Mouse (Mus musculus): ENCODE data around the gene Gm10273. TPM values are rescaled to one million over a fixed set of nuclear protein-coding genes. Genes with fewer than 3 reads are reported as not detected.

Gene Gm10273
- polyA plus RNA-seq, 1 experiment from 2014 or later, result 13.3 TPM

DNA sequence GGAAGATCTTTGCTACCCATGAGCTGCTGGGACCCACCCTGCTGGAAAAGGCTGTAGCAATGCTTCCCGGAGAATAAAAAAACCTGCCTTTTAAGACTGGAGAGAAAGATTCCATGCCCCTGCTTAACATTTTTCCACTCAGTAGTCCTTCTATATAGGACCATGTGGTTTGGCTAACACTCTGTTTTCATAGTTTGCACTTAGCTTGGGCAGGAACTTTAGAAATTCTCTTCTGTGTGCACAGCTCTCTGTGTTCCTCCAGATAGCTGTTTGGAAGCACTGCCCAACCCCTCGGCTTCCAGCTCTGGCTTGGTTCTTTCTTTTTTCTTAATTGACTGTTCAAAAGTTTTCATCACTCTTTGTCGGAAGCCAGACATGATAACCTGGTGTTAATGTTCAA is 21.2 kb downstream of the Gm10273 start:
- H3K27me3 ChIP-seq (replicated peaks; ENCODE audit: control insufficient read depth, insufficient read depth, low read length), result no peaks in the 10 kb centered on the region
- 85% methylated on average over 3 of the region's 3 CpGs for WGBS
- no peak overlapping the region for H3K27ac ChIP-seq (ENCODE audit: low read depth, low read length)
- H3K36me3 ChIP-seq (ENCODE audit: control insufficient read depth, insufficient read depth, low read length), result no peaks in the 10 kb centered on the region
- H3K9ac ChIP-seq (ENCODE audit: low read depth, low read length), result no peak overlapping the region
- H3K4me2 ChIP-seq (ENCODE audit: low read length), result no peak overlapping the region
- H3K4me1 ChIP-seq (ENCODE audit: control insufficient read depth, insufficient read depth, low read depth, low read length), result no peaks in the 10 kb centered on the region
- H3K9me3 ChIP-seq (ENCODE audit: control insufficient read depth, low read length), result no peaks in the 10 kb centered on the region
- no peak for ATAC-seq
- H3K4me3 ChIP-seq (ENCODE audit: low read length), result no peak overlapping the region

DNA sequence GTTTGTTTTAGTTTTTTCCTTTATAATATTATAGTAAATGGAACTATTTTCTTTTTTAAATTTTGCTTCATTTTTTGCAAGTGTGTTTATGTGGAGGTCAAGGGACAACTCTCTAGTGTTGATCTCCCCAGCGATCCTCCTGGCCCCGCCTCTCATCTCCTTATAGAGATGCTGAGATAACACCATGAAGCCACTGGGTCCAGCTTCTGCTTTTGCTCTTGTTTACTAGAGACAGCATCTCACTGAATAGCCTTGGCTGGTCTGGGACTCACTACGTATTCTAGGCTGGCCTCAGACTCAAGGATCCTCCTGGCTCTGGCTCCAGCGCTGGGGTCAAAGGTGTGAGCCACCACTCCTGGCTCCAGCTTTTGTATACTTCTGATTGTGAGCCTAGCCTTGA is 24.1 kb downstream of the Gm10273 start:
- Histone ChIP-seq H3K27ac (ENCODE audit: low read depth, low read length) (no peak overlapping the region), H3K36me3 (ENCODE audit: control insufficient read depth, insufficient read depth, low read length) (no peaks in the 10 kb centered on the region), H3K9ac (ENCODE audit: low read depth, low read length) (no peak overlapping the region), H3K27me3 (replicated peaks; ENCODE audit: control insufficient read depth, insufficient read depth, low read length) (no peaks in the 10 kb centered on the region), H3K4me2 (ENCODE audit: low read length) (no peak overlapping the region), H3K9me3 (ENCODE audit: control insufficient read depth, low read length) (no peaks in the 10 kb centered on the region), H3K4me1 (ENCODE audit: control insufficient read depth, insufficient read depth, low read depth, low read length) (no peaks in the 10 kb centered on the region), H3K4me3 (ENCODE audit: low read length) (no peak overlapping the region)
- 91% methylated on average over 4 of the region's 4 CpGs for WGBS
- ATAC-seq, result no peak

DNA sequence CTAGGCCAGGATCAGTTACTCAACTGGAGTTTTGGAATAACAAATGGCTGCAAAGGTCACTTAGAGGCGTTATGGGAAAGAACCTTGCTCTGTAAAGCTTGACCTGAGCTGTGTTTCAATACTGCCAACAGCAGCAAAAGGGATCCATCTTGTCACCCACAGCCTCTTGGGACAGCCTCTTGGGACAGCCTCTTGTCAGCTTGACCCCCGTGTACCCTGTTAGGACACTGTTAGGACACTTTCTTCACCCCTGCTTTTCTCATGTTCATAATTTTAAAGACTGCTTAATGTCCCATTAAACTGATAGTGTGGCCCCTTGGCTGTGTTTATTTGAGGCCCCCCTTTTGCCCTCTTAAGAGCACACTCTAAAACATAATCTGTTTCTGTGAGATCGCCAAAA is 29.0 kb downstream of the Gm10273 start:
- no peaks in the 10 kb centered on the region for H3K27me3 ChIP-seq (replicated peaks; ENCODE audit: control insufficient read depth, insufficient read depth, low read length)
- H3K9ac ChIP-seq (ENCODE audit: low read depth, low read length), result no peak overlapping the region
- H3K4me3 ChIP-seq (ENCODE audit: low read length), result no peak overlapping the region
- WGBS, result 82% methylated on average over 3 of the region's 3 CpGs
- no peaks in the 10 kb centered on the region for H3K36me3 ChIP-seq (ENCODE audit: control insufficient read depth, insufficient read depth, low read length)
- no peaks in the 10 kb centered on the region for H3K9me3 ChIP-seq (ENCODE audit: control insufficient read depth, low read length)
- H3K27ac ChIP-seq (ENCODE audit: low read depth, low read length), result no peak overlapping the region
- H3K4me1 ChIP-seq (ENCODE audit: control insufficient read depth, insufficient read depth, low read depth, low read length), result no peaks in the 10 kb centered on the region
- H3K4me2 ChIP-seq (ENCODE audit: low read length), result no peak overlapping the region
- no peak for ATAC-seq

DNA sequence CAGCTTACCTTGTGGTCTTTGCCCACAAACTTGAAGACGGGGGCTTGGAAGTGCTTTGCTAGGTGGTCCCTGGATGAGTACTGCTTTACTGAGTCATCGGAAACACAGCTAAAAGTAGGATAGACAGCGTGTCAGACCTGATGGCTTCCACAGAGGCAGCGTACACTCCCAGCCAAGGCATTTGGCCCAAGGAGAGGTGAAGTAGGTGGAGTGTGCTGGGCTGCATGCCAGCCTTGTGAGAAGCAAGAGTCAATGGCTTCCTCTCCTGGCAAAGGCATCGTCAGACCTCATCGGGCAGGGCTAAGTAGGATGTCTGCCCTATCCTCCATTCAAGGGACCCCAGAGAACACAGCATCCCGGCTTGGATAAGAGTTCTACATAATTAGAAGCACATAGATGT is 29.9 kb downstream of the Gm10273 start:
- ATAC-seq, result no peak
- no peak overlapping the region for H3K4me3 ChIP-seq (ENCODE audit: low read length)
- 75% methylated on average over 7 of the region's 7 CpGs for WGBS
- no peaks in the 10 kb centered on the region for H3K9me3 ChIP-seq (ENCODE audit: control insufficient read depth, low read length)
- no peaks in the 10 kb centered on the region for H3K27me3 ChIP-seq (replicated peaks; ENCODE audit: control insufficient read depth, insufficient read depth, low read length)
- H3K4me1 ChIP-seq (ENCODE audit: control insufficient read depth, insufficient read depth, low read depth, low read length), result no peaks in the 10 kb centered on the region
- H3K4me2 ChIP-seq (ENCODE audit: low read length), result no peak overlapping the region
- no peak overlapping the region for H3K9ac ChIP-seq (ENCODE audit: low read depth, low read length)
- H3K27ac ChIP-seq (ENCODE audit: low read depth, low read length), result no peak overlapping the region
- no peaks in the 10 kb centered on the region for H3K36me3 ChIP-seq (ENCODE audit: control insufficient read depth, insufficient read depth, low read length)

DNA sequence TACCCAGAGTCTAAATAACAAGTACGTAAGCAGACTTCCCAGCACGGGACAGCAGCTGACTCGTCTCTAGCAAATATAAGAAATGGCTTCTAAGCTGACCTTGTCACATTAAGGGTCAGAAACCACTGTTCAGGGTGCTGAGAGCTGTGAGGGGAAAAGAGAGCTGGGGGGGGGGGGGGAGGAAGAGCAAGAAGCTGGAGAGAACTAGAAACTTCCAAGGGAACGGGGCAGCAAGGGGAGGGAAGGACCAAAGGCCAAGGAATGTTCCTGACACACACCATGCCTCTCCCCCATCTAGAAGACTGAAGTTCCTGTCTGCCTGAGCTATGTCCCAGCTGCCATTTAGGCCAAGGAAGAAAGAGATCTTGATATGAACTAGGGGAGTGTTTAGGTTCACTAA is 30.9 kb downstream of the Gm10273 start:
- H3K9me3 ChIP-seq (ENCODE audit: control insufficient read depth, low read length), result no peaks in the 10 kb centered on the region
- no peak overlapping the region for H3K4me3 ChIP-seq (ENCODE audit: low read length)
- 81% methylated on average over 4 of the region's 4 CpGs for WGBS
- no peak overlapping the region for H3K4me2 ChIP-seq (ENCODE audit: low read length)
- H3K27ac ChIP-seq (ENCODE audit: low read depth, low read length), result no peak overlapping the region
- no peak for ATAC-seq
- no peak overlapping the region for H3K9ac ChIP-seq (ENCODE audit: low read depth, low read length)
- no peaks in the 10 kb centered on the region for H3K27me3 ChIP-seq (replicated peaks; ENCODE audit: control insufficient read depth, insufficient read depth, low read length)
- no peaks in the 10 kb centered on the region for H3K4me1 ChIP-seq (ENCODE audit: control insufficient read depth, insufficient read depth, low read depth, low read length)
- no peaks in the 10 kb centered on the region for H3K36me3 ChIP-seq (ENCODE audit: control insufficient read depth, insufficient read depth, low read length)

DNA sequence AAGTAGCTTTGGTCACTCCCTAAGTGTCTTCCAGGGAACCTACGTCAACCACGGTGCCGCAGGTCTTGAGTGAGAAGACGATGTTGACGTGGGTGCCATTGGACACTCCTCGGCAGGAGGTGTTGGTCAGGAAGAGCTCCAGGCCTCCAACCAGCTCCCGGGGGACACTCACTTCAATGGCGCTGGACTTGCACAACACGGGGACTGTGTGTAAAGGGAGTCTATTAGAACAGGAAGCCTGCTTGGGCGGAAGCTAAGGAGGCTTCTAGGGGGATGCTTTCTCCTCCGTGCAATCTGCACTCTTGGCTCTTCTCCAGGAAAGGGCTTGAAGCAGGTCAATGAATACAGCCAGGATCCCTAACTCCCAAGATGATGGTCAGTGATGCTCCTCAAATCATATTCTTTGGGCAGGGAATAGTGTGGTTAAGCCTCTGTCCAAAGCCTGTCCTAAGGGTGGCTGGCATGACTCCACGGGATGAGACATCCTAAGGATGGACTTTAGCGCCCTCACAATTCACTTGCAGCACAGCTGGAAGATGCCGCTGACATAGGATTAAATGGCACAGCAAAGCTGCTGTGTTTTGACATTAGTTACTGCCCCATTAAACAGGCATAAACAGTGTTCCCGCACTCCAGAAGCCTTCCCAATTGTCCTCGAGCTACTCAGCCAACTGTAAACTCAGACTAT is 34.2 kb downstream of the Gm10273 start:
- no peaks in the 10 kb centered on the region for H3K9me3 ChIP-seq (ENCODE audit: control insufficient read depth, low read length)
- H3K36me3 ChIP-seq (ENCODE audit: control insufficient read depth, insufficient read depth, low read length), result no peaks in the 10 kb centered on the region
- H3K9ac ChIP-seq (ENCODE audit: low read depth, low read length), result no peak overlapping the region
- H3K4me3 ChIP-seq (ENCODE audit: low read length), result no peak overlapping the region
- ATAC-seq, result no peak
- H3K4me1 ChIP-seq (ENCODE audit: control insufficient read depth, insufficient read depth, low read depth, low read length), result no peaks in the 10 kb centered on the region
- H3K4me2 ChIP-seq (ENCODE audit: low read length), result no peak overlapping the region
- no peaks in the 10 kb centered on the region for H3K27me3 ChIP-seq (replicated peaks; ENCODE audit: control insufficient read depth, insufficient read depth, low read length)
- WGBS, result 74% methylated on average over 16 of the region's 16 CpGs
- no peak overlapping the region for H3K27ac ChIP-seq (ENCODE audit: low read depth, low read length)

DNA sequence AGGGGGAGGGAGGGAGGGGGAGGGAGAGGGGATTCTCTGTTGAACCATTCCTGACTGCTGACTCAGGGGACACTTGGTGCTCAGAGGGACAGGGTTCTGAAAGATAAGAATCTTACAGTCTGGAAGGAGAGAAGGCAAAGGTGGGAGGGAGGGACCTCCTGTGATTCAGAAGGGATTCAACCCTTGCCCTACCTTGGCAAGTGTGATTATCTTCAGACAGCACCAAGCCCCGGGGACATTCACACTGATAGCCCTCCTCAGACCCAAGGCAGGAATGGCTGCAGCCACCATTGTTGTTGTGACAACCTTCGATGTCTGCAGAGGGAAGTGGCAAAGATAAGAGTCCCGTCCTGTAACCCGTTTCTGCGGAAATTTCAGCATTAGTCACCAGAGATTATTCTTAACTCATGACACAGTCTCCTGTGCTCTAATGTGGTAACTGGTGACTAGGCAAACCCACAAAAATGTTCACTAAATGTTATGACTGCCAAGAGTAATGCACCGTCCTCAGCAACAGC is 35.3 kb downstream of the Gm10273 start:
- H3K36me3 ChIP-seq (ENCODE audit: control insufficient read depth, insufficient read depth, low read length), result no peaks in the 10 kb centered on the region
- H3K4me2 ChIP-seq (ENCODE audit: low read length), result no peak overlapping the region
- H3K27me3 ChIP-seq (replicated peaks; ENCODE audit: control insufficient read depth, insufficient read depth, low read length), result no peaks in the 10 kb centered on the region
- H3K9ac ChIP-seq (ENCODE audit: low read depth, low read length), result no peak overlapping the region
- H3K4me1 ChIP-seq (ENCODE audit: control insufficient read depth, insufficient read depth, low read depth, low read length), result no peaks in the 10 kb centered on the region
- no peaks in the 10 kb centered on the region for H3K9me3 ChIP-seq (ENCODE audit: control insufficient read depth, low read length)
- WGBS, result 60% methylated on average over 6 of the region's 6 CpGs
- no peak overlapping the region for H3K27ac ChIP-seq (ENCODE audit: low read depth, low read length)
- ATAC-seq, result no peak
- no peak overlapping the region for H3K4me3 ChIP-seq (ENCODE audit: low read length)

DNA sequence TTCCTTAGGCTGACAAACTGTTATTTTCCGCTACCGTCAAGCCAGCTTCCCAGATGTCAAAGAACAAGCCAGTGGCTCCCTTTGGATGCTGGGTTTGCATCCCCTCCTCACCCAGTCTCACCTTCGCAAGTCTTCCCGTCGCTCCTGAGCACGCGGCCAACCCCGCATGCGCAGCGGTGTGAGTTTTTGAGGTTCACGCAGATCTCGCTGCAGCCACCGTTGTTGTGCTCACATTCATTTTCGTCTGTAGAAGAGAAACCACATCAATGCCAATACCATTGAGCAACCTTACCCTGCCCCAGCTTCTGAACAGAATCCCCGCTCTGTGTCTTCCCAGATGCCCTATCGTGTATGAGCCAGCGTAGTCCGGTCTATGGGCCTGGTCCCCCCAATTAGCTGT is 40.3 kb downstream of the Gm10273 start:
- Histone ChIP-seq H3K9ac (ENCODE audit: low read depth, low read length) (no peak overlapping the region), H3K27ac (ENCODE audit: low read depth, low read length) (no peak overlapping the region), H3K4me1 (ENCODE audit: control insufficient read depth, insufficient read depth, low read depth, low read length) (no peaks in the 10 kb centered on the region; the same call in 1 of the 2 replicates), H3K9me3 (ENCODE audit: control insufficient read depth, low read length) (no peaks in the 10 kb centered on the region), H3K4me3 (ENCODE audit: low read length) (no peak overlapping the region), H3K4me2 (ENCODE audit: low read length) (no peak overlapping the region), H3K27me3 (replicated peaks; ENCODE audit: control insufficient read depth, insufficient read depth, low read length) (no peaks in the 10 kb centered on the region), H3K36me3 (ENCODE audit: control insufficient read depth, insufficient read depth, low read length) (no peaks in the 10 kb centered on the region)
- WGBS, result 96% methylated on average over 18 of the region's 18 CpGs
- no peak for ATAC-seq

DNA sequence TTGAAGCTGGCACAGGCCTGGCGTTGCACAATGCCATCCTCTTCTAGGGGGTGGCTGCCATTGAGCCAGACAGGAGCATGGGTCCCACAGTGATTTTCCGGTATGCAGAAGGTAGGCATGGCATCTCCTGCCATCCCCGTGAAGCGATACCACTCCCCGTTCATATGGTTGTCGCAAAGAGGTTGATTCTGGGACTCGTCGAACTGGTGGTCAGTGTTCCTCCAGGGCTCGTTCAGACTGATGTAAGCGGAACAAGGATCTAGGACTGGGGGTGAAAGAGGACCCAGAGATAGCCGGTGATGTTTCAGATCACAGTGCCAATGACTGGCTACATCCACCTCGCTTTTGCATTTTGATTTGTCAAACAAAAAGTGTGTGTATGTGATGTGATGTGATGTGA is 43.2 kb downstream of the Gm10273 start:
- H3K4me2 ChIP-seq (ENCODE audit: low read length), result no peak overlapping the region
- H3K9ac ChIP-seq (ENCODE audit: low read depth, low read length), result no peak overlapping the region
- H3K27ac ChIP-seq (ENCODE audit: low read depth, low read length), result no peak overlapping the region
- no peaks in the 10 kb centered on the region for H3K36me3 ChIP-seq (ENCODE audit: control insufficient read depth, insufficient read depth, low read length)
- H3K27me3 ChIP-seq (replicated peaks; ENCODE audit: control insufficient read depth, insufficient read depth, low read length), result no peaks in the 10 kb centered on the region
- no peak overlapping the region for H3K4me3 ChIP-seq (ENCODE audit: low read length)
- 94% methylated on average over 12 of the region's 12 CpGs for WGBS
- no peaks in the 10 kb centered on the region; the same call in 1 of the 2 replicates for H3K4me1 ChIP-seq (ENCODE audit: control insufficient read depth, insufficient read depth, low read depth, low read length)
- no peak for ATAC-seq
- H3K9me3 ChIP-seq (ENCODE audit: control insufficient read depth, low read length), result no peaks in the 10 kb centered on the region
